Mouse (Mus musculus) retina, adult 2 months (tissue): Measurements from ENCODE around the gene Ccdc33.

Source experiments
- DNase-seq: peaks from one replicate; pipeline ENCODE4 v3.0.0-alpha.2; 2012; ENCODE audit warnings: low read depth, low spot score

The Ccdc33 gene

DNA sequence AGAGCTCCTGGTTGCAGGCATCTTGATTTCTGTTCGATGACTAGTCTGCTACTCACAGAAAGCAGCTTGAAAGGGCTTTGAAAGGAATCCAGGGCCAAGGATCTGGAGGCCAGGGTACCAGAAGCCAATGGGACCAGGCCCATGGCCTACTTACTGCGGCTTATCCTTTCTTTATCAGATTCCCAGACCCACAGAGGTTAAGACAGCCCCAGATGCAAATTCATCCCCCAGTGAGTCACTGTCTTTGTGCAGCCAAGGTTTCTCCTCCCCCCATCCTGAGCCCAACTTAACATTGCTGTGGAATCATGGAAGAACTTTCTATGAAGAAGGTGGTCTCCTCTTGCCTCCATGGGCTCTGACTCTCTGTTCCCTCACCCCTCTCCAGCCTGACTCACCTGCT is 106.1 kb downstream of the Ccdc33 start:
- no peak for DNase-seq

DNA sequence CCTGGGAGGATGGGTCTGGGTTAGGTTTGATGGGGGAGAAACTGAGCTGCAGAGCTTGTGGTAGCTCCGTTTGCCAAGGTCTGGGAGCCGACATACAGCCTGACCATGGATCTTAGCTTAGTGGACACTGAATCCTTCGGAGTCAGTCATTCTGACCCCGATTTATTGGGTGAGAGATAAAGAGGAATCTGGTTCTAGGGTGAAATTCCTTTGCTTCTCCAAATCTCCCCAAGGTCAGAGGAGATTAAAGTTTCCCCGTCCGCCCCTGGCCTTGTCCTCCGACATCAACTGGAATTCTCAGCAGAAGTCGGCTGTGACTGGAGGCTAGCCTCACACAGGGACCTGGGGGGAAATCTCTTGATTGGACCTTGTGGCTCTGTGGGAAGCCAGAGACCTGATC is 107.1 kb downstream of the Ccdc33 start:
- no peak for DNase-seq

DNA sequence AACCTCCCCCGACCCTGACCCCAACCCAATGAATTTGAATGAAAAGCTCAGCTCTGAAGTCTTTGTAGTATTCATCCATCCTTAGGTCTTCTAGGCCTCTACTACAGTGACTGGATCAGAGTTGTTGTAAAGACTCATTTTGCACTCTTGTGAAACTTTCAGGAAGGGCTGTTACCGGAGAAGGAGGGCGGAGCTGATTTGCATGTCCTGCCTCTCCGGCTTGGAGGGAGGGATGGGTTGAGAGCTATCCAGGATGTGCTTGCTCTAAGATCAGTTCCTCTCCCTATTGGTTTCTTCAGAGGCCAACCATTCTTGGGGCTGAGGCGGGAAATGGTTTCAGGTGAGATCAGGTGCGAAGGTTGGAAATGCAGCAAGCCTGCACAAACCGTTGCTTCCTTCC is 107.6 kb downstream of the Ccdc33 start:
- DNase-seq = no peak

DNA sequence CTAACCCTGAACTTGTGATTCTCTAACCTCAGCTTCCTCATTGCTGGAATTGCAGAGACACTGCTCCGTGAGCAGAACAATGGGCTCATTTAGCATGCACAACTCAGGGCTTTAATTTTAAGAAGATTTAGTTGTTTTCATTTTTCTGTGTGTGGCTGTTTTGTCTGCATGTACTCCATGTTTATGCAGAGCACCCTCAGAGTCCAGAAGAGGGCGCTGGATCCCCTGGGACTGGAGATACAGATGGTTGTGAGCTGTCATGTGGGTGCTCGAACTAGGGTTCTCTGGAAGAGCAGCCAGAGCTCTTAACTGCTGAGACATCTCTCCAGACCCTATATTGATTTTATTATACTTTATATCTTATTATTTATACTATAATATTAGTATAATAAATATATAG is 109.0 kb downstream of the Ccdc33 start:
- DNase-seq = no peak

DNA sequence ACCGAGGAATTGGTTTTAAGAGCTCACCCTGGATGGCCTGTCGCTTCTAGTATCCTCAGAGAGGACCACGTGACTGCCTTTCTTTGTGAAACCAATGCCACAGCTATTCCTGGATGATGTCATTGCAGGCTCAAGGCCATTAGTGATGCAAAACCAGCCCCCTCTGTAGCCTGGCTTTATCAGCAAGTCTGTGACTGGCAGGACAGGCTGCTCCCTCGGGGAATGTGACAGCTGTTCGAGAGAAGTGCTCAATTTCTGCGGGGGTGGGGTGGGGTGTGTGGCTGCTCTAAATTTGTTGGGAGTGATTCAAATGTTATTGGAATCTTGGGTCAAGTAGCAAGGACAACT is 109.6 kb downstream of the Ccdc33 start:
- no peak for DNase-seq

DNA sequence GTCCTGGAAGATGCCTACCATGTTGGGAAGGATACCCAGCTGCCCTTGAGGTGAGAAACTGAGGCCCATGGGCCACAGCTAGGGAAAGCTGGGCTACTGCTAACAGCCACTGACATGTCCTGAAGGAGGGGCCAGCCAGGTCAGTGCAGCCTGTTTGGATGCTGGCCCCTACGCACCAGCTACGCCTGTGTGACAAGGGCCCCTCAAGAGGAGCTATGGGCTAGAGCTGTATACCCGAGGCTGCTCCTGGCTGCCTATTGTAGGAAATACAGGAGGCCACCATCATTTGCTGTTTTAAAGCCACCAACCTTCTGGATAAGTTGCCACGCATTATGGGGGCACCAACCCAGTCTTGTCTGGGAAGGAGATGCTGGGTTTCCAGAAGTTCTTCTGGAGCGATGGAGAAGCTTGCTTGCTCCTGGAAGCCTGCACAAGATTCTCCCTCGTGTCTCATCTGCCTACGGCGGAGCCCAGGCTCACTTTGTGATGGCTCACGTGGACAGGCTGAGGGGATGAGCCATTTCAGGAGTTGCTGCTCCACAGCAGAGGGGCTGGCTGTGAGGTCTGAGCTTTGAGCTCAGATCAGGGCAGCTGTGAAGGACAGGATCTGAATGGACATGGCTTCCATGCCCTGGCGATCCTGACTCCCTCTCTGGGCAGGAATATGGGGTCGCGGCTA is 110.1 kb downstream of the Ccdc33 start:
- DNase-seq = no peak

DNA sequence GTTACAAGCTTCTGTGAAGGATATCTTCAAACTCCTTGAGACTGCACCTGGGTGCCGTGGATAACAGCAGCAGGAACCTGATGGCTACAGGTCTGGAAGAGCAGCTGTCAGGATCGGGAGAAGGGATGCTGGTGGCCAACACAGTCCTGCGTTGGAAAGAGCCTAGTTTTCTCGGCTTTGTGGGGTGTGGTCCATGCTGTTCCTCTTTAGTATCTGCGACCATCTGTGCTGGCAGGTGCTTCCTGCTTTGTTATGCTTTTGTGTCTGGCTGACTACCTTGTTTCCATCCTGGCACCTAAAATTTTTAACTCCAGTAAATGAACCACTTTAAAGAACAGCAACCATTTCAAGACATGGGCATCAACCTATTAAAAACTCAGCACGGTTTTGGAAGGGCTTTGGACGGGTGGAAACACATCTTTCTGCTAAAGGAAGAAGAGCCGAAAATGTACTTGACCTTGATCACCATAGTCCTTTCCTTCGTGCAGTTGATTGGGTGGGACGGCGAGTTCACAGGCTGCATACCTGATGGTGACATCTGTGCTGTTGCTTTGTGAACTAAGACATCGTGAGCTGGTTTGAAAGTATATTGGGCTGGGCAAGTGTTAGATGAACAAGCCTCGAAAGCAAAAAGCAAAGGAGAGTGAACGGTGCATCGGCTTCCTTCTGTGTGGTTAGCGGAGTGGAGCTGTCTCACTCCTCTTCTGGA is 112.7 kb downstream of the Ccdc33 start, which contains the start of gene Cyp11a1:
TSS of gene Cyp11a1 (plus strand) at position 659 of the 709 bp plus-strand sequence.
- no peak for DNase-seq

DNA sequence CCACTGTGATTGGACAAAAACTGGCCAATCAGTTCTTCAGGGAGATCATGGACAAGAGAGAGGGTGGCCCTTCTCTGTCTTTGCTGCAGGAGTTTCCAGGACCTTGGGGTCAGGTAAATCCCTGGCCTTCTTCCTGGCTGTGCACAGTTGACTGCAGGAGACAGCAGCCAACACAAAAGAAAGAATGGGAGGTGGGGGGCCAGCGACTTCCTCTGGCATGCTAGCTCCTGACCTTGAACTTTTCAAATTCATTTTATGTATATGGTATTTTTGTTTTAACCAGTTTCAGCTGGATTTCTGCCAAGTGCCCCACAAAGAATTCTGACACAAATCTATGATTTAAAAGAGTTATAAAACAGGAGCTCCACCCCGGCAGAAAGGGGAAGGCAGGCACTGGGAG is 115.4 kb downstream of the Ccdc33 start:
- DNase-seq = no peak

DNA sequence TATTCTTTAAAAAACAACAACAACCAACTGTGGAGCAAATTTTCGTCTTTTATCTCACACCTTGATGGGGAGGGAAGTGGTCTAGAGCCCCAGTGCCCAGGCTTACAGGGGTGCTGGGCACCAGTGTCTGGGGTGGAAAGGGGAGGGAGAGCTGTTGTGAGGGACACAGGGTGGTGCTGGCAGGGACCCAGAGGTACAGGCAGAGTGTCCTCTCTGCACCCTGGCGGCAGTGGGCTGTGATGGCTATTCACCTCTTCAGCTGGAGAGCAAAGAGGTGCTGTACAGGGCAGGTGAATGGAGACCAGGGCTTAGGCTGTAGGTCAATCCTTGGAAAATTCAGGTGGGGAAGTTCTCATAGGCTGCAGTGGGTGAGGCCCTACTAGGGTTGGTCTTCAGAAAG is 118.9 kb downstream of the Ccdc33 start:
- DNase-seq = no peak

DNA sequence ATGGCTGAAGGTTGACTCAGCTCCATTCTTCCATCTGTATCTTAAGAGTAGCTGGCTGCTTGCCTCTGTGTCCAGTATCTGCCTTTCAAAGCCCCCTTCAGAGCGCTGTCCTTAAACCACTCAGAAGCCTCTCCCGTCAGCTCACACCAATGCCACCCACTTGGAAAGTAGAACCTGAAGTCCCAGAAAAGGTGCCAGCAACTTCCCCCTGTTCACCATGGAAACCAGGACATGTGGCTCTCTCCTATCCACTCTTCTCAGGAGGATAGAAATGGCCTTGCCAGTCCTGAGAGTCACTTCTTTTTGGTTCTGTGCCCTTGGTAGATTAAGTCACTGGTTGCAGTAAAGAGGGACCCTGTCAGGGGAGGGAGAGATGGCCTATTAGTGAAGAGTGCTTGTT is 119.9 kb downstream of the Ccdc33 start:
- DNase-seq = no peak

DNA sequence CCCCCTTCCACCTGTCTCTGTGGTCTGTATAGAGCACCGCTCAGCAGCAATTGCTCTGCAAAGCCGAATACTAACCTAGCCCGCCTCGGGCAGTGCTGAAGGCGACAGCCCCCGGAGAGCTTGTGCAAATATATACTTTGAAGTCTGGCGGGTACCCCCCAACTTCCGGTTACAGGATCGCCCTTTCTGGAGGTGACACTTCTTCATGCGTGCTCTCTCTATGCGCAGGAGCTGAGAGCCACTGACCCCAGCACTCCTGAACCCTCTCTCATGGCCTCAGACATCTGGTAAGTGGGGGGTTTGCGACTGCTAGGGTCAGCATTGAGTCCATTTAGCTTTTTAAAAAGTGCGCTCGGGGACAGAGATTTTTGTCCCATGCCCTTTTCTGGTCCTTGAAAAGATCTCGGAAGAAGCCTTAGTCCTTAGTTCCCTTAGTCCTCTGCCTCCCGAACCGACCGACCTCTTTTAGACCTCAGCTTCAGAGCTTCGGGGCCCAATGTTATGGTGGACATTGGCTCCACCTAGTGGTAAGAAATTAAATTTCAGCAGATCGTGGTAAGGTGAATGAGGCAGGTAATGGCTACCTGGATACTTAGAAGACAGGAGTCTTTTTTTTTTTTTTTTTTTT is 120.5 kb downstream of the Ccdc33 start:
- peak; percentile 64 for DNase-seq

DNA sequence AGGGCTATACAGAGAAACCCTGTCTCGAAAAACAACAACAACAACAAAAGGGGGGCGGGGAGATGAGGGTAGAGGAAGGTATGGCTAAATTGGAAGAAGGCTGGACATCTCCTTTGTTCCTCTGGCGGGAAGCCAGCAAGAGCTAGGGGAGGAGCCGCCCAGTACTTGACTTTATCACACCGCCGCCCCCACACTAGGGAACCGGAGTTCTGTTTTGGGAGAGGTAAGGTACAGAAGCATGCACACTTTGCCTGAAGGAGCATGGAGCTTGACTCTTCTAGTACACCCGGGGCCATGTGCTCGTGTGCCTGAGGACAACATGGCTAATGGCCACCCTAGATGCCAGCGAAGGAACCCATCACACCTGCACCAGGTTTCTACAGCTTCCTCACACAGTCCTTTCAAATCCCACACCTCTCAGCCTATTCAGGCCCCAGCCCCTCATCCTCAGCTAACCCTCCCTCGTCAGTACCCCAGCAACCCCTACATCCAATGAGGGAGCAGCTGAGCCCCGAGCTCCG is 121.1 kb downstream of the Ccdc33 start:
- DNase-seq = no peak

DNA sequence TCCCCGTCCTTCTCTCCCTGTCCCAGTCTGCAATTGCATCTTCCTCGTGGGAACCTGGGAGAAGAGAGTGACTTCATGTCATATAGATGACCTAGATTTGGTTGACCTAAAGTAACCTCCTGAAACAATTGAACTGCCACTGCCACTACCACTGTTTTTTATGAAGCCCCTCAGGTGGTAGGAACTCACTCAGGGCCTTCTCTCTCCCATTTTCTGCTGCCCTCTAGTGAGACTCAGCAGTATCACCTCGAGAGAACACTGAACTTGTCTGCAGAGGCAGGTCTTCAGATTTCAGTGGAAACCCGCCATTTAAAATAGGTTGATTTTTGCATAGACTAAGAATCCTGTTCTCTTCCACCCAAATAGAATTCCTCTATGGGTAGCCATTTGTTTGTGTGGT is 123.3 kb downstream of the Ccdc33 start:
- no peak for DNase-seq

DNA sequence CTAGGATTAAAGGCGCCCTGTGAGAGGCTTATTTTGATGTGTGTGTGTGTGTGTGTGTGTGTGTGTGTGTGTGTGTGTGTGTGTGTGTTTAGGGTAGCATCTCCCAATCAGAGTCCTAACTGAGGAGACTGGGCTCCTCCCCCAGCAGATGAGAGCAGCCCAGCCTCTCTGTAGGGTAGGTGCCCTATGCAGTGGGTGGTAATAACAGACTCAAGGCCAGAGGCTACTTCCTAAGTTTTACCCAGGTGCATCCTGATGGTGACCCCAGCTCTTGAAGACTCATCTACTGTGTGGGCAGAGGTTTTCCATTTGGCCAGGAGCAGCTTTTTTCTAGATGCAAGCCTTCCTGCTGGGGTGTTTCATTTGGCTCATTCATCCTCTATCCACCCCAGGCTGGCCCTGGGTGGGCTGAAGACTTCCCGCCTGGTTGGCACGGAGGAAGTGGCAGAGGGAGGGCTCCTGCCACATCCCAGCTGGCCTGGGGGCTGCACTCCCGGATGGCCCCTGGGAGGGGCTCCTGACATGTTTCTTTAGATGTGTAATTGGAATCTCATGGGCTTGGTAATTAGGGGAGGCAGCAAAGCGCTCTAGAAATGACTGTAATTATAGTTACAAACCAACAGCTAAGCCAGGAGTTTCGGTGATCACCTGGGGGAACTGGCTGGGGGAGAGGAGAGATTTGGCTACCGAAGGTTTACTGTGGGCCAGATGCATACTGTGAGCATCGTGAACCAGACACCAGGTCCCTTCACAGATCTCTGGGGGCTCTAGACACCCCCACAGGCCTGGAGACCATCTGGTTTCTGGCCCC is 125.6 kb downstream of the Ccdc33 start:
- DNase-seq = no peak

DNA sequence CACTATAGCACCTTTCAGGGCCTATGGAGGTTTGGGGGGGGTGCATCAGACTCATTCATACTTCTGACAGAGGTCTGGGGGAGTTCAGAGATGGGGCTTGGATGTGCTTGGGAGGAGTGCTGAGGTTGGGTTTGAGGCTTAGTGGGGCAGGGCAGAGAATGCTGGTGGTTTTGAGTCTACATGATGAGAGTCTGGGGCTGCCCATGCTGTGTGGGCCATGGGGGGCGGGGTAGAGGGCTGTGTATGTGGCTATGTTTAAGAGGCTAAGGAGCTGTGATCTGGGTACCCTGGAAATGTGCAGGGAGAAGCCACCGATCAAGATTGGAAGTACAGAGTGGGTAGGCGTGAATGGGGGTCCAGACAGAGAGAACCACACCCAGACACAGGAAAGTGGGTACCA is 126.6 kb downstream of the Ccdc33 start:
- DNase-seq = no peak

DNA sequence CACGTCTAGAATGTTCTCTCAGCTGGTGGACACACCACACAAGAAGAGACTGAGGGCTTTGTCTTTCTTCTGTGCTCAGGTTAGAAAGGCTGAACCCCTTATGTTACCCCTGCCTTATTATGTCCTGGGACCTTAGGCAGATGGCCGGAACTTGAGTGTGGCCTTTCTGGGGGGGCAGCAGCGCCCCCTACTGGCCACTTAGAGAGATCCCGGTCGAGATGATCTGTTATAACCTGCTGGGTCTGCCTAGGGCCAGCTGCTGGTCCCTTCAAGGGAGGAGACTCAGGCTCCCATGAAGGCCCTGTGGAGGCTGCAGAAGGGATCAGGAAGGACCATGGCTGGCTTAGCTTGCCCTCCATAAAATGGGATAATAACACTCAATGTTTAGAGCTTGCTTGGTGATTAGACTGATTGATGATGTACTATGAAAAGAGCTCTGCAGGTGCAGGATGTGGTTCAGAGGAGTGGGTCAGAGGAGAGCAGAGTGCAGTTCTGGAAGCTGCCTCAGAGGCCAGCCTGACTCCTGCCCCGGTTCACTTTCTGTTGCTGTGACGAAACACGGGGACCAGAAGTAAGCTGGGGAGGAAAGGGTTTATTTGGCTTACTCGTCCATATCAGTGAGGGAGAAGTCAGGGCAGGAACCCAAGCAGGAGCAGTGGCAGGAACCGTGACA is 128.0 kb downstream of the Ccdc33 start:
- DNase-seq = no peak

DNA sequence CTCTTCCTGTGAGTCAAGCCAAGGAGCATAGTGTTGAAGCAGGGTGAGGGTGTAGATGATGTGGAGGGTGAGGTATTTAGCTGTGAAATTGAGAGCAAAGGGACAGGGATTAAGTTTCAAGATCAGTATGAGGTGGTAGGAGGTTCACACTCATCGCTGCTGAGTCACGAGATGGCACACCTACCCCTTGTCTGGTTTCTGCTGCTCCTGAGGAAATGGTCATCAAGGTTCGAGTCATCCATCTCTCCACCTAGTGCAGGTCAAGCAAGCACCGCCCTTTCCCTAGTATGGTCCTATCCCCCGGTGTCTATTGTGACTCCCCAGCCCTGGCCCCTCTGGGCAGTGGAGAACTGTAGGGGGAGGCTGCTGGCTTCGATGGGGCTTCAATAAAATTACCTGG is 129.3 kb downstream of the Ccdc33 start:
- no peak for DNase-seq

DNA sequence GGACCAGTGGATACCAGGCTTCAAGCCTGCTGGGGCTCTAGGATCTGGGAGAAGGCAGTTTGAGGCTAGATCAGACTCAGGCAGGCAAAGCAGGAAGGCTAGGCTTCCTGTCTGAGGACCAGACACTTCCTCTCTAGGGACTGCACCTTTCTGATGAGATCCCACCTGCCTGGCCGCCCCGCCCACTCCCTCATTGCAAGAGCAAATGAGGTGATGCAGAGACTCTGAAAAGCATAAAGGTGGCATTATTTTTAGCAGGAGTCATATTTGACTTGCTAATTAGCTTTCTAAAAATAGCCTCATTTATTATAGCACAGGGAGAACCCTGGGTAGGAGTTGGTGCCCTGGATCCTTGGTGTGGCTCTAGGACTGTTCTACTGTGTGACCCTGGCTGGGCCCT is 130.5 kb downstream of the Ccdc33 start:
- DNase-seq = no peak

DNA sequence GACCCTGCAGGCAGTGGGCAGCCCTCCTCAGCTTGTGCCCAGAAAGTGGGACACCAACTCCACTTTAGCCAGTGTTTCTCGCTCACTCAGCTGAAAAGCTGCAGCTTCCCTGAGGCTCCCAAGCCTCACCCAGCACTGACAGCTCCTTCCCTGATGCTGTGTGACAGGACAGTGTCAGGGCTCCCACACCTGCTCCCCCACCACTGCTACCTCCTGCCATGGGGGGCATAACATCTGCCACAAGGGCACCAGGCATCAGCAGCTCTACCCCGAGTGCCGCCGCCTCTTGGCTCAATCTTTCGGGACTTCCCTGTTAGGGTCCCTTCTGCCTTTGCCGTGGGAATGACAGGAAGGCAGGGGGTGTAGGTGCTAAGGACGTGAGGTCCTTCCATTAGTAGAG is 132.3 kb downstream of the Ccdc33 start:
- DNase-seq = no peak

DNA sequence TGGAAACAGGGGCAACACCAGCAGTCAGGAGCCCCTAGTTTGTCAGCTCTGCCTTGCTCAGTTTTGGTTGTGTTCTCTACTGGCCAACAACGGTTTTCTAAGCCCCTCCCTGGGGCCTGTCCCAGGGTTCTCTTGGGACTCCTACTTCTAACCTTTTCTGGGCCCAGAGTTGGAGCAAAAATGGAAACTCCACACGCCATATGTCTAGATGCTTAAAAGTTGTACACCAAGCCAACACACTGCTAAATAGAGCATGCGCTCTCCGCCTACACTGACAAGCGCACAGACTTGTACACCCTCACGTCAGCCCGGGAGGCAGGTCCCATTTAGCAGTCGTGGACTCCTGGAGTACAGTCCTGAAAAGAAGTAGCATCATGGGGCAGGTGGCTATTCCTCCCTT is 133.3 kb downstream of the Ccdc33 start:
- no peak for DNase-seq

DNA sequence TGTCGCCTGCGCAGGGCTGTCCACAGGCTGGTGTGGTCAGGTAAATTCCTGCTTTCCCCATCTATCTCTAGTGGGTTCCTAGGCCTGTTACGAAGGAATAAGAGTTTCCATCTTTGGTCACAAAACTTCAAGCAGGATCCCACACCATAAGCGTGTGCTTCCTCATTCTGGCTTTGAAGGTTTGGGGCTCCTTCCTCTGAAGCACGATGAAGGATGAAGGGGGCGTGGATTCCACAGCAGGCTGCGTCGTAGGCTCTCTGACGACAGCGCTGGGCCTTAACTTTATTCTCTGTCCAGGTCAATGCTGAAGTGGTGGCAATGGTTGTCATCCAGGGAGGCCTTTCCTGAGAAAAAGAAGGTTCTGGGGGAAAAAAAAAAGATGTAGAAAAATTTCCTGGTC is 138.1 kb downstream of the Ccdc33 start:
- no peak for DNase-seq

DNA sequence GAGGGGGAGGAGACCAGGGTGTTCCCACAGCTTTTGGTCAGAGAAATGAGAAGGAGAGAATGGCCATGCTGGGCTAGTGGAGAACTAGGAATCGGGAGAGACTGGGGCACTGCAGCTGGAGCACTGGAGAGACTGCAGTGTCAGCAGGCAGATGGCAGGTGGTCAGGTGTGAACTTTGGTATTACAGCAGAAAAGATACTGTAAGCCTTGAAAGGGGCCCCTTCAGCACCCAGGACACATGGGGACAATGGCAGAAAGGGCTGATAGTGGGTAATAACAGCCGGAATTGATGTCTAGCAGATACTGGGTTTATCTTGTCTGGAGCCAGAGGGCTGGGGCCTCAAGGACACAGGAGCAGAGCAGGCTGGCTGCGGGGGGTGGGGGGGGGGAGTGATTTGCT is 139.8 kb downstream of the Ccdc33 start:
- DNase-seq = no peak
